Mouse (Mus musculus): Measurements from ENCODE around the gene Fscn3. TPM values are rescaled to one million over a fixed set of nuclear protein-coding genes. Genes with fewer than 3 reads are reported as not detected.

Gene Fscn3
- total RNA-seq (2015; ENCODE audit: low replicate concordance) (not detected in 2 replicates), total RNA-seq (2017; ENCODE audit: low replicate concordance) (0.39 TPM in 1 of 2 replicates, not detected in the other)

- no peak for ATAC-seq (replicated peaks; ENCODE audit: low FRiP score, poor library complexity, severe bottlenecking)
Measured at GRCm38 (mm10) chr6:28427096-28427839, at the start of gene Fscn3. Fscn3 (plus strand) TSS chr6:28427789.

GRCm38 (mm10) chr6:28381983-28382382 is 45.6 kb upstream of the Fscn3 start:
- ATAC-seq (replicated peaks; ENCODE audit: low FRiP score, poor library complexity, severe bottlenecking): no peak

DNA sequence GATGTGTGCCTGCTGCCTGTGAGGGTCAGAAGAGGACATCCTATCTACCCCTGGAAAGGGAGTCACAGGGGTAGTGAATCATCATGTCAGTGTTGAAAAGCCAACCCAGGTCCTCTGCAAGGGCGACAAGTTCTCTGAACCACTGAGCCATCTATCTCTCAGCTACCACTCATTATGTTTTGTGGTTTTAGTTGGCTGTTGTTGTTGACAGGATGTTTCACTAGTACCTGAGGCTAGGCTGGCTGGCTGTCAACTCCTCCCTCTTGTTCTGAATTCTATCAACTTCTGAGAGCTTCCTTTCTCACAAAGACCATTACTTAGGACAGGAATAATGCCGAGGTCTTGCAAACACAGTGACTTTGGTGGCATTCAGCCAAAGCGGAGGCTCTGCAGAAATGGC is 42.4 kb upstream of the Fscn3 start:
- no peak for ATAC-seq (replicated peaks; ENCODE audit: low FRiP score, poor library complexity, severe bottlenecking)

- no peak for ATAC-seq (replicated peaks; ENCODE audit: low FRiP score, poor library complexity, severe bottlenecking)
Measured at GRCm38 (mm10) chr6:28389038-28389437, 38.6 kb upstream of the Fscn3 start.

DNA sequence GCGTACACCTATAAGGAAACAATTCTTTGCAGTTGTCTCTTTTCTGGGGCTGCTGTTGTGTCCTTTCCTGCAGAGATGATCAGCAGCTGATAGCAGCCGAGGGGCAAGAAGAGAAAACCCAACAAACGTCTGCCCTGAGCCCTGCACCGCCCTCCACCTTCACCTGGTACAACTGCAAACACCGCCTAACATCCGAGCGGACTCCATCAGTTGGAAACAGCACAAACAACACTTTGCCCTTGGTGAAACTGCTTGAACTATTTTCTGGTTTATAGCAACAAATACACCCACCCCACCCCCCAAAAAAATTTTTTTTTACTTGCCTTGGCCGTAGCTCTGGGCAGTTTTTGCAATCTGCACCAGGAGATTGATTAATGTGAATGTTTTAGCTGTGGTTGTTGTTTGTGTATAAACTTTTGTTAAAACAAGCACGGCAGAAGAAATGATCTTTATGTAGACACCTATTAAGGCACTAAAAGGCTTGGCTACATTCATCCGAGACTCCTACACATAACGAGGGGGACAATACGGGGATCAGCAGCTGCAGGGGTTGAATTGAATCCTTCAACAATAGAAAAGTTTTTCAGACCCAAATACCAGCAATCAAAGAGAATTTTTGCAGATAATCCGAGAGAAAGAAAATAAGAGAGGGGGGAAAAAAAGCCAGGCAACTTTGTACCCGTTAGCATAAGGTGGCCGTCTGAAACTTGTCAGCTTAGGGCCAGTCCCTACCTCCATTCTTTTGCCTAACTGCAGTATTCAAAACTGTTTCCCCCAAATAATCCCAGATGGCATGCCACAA is 31.3 kb upstream of the Fscn3 start:
- ATAC-seq (replicated peaks; ENCODE audit: low FRiP score, poor library complexity, severe bottlenecking): no peak

DNA sequence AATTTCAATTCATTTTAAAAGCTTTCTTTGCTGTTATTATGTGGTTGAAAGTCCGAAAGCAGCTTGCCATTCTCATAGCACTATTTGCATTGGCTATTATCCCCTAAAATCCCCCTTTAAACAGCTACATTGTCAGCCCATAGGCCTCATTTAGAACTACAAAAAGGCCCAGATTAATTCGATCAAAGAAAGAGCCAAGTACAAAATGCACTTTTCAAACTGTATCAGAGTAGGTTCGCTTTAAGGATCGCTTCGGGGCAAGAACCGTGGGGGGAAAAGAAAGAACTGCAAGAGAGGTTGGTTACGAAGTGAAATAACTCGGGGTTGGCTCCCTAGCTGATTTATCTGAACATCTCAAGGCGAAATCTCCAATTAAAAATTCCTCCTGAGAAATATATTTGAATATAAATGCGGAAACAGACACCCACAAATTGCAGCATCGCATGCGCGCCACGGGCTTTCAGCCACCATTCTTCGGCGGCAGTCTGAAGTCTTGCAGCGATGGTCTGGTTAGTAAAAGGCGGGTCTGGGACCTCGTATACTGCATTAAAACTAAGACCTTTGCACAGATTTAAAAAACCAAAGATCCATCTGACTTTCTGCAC is 30.6 kb upstream of the Fscn3 start:
- no peak for ATAC-seq (replicated peaks; ENCODE audit: low FRiP score, poor library complexity, severe bottlenecking)

GRCm38 (mm10) chr6:28397681-28398203 is 29.8 kb upstream of the Fscn3 start, which contains the start of gene Zfp800:
Zfp800 (minus strand) TSS chr6:28398005.
- no peak for ATAC-seq (replicated peaks; ENCODE audit: low FRiP score, poor library complexity, severe bottlenecking)

DNA sequence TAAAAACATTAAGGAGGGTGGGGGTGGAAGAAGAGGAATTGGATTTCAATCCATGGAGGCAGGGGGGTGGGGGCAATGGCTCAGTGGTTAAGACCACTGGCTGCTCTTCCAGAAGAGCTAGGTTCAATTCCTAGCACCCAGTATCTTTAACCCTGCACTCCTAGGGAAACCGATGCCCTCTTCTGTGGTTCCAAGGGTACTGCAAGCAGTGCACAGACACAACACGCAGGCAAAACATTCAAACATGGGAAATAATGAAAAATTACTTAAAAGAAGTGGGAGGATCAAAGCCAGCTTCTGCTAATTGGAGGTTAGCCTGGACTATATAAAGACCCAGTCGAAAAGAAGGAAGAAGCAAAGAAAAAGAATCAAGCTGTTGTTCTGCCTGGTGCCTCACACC is 28.9 kb upstream of the Fscn3 start:
- ATAC-seq (replicated peaks; ENCODE audit: low FRiP score, poor library complexity, severe bottlenecking): no peak

GRCm38 (mm10) chr6:28399791-28400190 is 27.8 kb upstream of the Fscn3 start:
- peak; percentile 76 for ATAC-seq (replicated peaks; ENCODE audit: low FRiP score, poor library complexity, severe bottlenecking)

GRCm38 (mm10) chr6:28410053-28410452 is 17.5 kb upstream of the Fscn3 start:
- no peak for ATAC-seq (replicated peaks; ENCODE audit: low FRiP score, poor library complexity, severe bottlenecking)

GRCm38 (mm10) chr6:28411236-28411635 is 16.4 kb upstream of the Fscn3 start:
- no peak for ATAC-seq (replicated peaks; ENCODE audit: low FRiP score, poor library complexity, severe bottlenecking)

DNA sequence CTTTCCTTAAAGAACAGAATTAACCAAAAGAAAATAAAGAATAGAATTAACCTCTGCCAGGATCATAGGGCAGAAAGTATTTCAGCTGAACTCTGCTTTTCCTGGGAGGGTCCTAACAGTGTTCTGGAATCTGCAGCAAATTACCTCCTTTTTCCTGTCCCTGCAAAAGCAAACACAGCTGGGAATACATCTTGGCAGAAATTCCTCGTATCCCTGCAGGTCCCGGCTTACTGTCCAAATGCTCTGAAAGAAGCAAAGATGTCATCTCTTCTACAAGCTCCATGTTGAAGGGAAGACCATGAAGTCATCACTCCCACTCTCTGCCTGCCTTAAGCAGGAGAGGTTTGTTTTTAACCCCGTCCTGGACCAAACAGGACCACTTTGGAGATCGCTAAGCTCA is 10.6 kb upstream of the Fscn3 start:
- ATAC-seq (replicated peaks; ENCODE audit: low FRiP score, poor library complexity, severe bottlenecking): no peak

- ATAC-seq (replicated peaks; ENCODE audit: low FRiP score, poor library complexity, severe bottlenecking): no peak
Measured at GRCm38 (mm10) chr6:28418449-28418848, 9.1 kb upstream of the Fscn3 start.

- no peak for ATAC-seq (replicated peaks; ENCODE audit: low FRiP score, poor library complexity, severe bottlenecking)
Measured at GRCm38 (mm10) chr6:28419673-28420072, 7.9 kb upstream of the Fscn3 start.

DNA sequence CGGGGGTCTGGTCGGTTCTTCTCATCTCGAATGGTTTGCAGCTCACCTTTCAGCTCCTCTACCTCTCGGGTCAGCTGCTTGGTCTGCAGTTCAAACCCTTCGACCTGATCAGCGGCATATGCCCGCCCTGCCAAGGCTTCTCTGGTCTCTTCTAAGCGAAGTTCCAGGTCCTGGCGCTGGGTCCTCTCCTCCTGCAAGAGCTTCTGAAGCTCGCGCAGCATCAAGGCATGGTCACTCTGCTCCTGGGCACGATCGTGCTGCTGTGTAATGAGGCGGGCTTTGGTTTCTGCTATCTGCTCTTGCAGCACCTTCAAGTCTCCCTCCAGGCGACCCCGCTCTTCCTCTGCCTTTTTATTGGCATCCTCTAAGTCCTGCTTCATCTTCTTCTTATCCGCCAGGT is 7.2 kb upstream of the Fscn3 start:
- ATAC-seq (replicated peaks; ENCODE audit: low FRiP score, poor library complexity, severe bottlenecking): no peak

DNA sequence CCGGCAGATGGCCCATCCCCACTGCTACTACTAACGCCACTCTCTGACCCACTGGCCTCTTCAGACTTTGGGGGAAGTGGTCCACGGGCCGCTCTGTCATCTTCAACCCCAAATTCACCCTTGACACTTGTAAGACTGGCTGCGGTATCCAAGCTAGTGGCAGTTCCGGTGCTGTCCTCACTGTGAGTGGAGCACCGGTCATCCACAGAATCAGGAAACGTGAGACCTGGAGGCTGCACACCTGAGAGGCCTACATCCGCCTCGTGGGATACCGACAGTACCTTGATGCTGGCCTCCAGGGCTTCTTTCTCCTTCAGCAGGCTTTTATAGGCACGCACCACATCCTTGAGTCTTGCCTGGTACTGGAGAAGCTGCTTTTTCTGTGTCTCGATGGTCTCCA is 6.7 kb upstream of the Fscn3 start:
- ATAC-seq (replicated peaks; ENCODE audit: low FRiP score, poor library complexity, severe bottlenecking): no peak

DNA sequence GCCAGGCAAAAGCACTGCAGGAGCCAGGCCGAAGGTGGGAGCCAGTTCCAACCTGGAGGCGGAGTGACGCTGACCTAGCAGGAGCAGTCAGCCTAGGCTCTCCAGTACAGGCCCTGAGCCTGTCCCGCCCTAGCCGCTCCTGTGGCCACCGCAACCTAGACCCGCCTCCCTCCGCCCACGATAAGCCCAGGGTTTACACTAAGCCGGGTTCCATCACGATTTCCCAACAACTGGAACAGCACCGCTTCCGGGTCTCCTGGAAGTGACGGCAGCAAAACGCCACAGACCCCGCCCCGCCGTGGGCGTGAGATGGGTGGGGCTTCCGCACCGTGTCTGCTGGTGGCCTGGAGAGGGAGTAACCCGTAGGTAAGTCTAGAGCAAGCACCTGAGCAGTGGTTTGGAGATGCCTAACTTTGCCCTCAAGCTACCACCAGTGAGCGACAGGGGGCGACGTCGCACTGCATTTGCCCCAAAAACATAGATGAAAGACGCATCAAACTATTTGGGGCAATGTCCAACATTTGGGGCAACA is 6.1 kb upstream of the Fscn3 start:
- peak; percentile 80 for ATAC-seq (replicated peaks; ENCODE audit: low FRiP score, poor library complexity, severe bottlenecking)

DNA sequence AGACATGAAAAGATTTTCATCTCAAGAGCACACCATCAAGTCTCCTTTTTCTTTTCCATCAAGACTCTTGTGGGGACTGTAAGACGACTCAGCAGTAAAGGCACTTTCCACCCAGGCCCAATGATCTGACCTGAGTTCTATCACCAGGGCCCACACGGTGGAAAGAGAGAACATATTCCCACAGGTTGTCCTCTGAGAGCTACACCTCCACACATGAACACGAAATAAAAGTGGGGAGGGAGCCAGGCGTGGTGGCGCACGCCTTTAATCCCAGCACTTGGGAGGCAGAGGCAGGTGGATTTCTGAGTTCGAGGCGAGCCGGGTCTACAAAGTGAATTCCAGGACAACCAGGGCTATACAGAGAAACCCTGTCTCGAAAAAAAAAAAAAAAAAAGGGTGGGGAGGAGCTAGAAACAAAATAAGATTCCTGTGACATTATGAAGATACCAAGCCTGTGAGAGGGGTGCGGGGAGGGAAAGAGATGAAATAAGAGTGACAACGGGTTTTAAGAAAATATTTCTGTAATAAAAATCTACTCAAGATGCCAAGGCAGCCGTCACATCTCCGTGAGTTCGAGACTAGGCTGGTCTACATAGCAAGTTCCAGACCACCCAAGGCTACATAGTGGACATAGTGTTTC is 4.8 kb upstream of the Fscn3 start:
- ATAC-seq (replicated peaks; ENCODE audit: low FRiP score, poor library complexity, severe bottlenecking): no peak

DNA sequence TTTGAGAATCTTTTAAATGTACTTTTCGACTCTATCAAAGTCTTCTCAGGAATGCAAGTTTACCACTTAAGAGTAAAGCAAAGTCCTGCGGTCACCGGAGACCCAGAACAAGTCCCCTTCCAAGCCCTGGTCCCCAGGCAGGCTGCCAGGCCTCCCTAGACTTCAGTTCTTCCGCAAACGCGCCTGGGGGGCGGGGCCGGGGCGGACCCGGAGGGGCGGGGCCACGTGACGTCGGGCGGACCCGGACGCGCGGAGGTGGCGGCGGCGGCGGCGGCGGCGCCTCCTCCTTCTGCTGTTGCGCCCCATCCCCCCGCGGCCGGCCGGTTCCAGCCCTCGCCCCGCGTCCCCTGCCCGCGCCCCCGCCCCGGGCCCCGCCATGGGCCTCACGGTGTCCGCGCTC is 4.3 kb upstream of the Fscn3 start, which contains the start of gene Arf5:
Gene Arf5, plus strand, starts transcription at position 248 of the 400 bp plus-strand sequence.
- ATAC-seq (replicated peaks; ENCODE audit: low FRiP score, poor library complexity, severe bottlenecking): peak; percentile 35
